Mouse (Mus musculus) lung, postnatal 0 days (tissue): ENCODE measurements around the gene Nudc.

ENCODE experiments used
- CTCF ChIP-seq: IDR thresholded peaks from 2 replicates; pipeline ENCODE4 v1.5.1; 2016; ENCODE audit warnings: antibody characterized with exemption, mild to moderate bottlenecking
- EP300 ChIP-seq: IDR thresholded peaks from 2 replicates; pipeline ENCODE4 v1.6.1; 2016; ENCODE audit warnings: antibody characterized with exemption, mild to moderate bottlenecking, control low read depth

- TF ChIP-seq EP300 (no peak), CTCF (no peak)
Measured at GRCm38 (mm10) chr4:133527788-133528187, 18.0 kb downstream of the Nudc start.
